Mouse (Mus musculus): ENCODE results near the gene Tcp11l2.

Gene Tcp11l2

DNA sequence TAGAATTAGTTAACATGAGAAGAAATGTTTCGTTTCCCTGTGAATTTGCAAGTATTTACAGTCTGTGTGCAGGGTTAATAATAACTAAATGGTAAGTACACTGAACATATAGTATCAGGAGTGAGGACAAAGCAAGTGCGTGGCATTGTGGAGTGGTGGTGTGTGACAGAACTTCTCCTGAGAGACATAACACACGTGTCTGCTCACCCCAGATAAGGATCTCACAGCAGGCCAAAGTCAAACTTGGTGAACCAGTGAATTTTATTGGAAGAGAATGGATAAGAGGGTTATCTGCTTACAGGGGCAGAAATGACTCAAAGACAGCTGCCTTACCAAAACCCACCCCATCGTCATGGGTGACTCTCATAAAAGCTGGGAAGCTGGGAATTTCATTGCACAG lies 72.5 kb downstream of the Tcp11l2 start:
- no peak for DNase-seq (ENCODE audit: inconsistent age in 2 of 2, low spot score in 1 of 2)

DNA sequence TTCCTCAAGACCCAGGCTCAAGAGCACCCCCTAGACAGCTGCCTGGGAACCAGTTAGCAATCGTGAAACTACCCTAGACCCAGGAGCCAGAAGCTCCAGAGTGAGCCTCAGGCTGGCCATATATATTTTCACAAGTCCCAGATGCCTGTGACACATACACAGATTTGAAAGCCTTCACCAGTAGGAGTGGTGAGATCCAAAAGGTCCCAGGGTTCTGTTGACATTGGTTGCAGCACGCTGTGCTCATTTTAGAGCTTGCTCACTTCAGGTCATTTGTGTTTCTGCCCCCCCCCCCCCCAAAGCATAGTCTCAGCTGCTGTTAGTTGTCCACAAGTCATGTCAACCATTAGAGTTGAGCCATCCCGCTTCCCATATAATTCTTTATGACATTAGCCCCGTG lies 77.6 kb downstream of the Tcp11l2 start:
- DNase-seq (ENCODE audit: inconsistent age in 2 of 2, low spot score in 1 of 2), result no peak

GRCm38 (mm10) chr10:84654731-84655130 lies 78.3 kb downstream of the Tcp11l2 start:
- no peak for DNase-seq (ENCODE audit: inconsistent age in 2 of 2, low spot score in 1 of 2)

GRCm38 (mm10) chr10:84656618-84657017 lies 80.2 kb downstream of the Tcp11l2 start:
- DNase-seq (ENCODE audit: inconsistent age in 2 of 2, low spot score in 1 of 2), result no peak

GRCm38 (mm10) chr10:84657437-84658087 lies 81.1 kb downstream of the Tcp11l2 start:
- DNase-seq (ENCODE audit: inconsistent age in 2 of 2, low spot score in 1 of 2), result no peak

DNA sequence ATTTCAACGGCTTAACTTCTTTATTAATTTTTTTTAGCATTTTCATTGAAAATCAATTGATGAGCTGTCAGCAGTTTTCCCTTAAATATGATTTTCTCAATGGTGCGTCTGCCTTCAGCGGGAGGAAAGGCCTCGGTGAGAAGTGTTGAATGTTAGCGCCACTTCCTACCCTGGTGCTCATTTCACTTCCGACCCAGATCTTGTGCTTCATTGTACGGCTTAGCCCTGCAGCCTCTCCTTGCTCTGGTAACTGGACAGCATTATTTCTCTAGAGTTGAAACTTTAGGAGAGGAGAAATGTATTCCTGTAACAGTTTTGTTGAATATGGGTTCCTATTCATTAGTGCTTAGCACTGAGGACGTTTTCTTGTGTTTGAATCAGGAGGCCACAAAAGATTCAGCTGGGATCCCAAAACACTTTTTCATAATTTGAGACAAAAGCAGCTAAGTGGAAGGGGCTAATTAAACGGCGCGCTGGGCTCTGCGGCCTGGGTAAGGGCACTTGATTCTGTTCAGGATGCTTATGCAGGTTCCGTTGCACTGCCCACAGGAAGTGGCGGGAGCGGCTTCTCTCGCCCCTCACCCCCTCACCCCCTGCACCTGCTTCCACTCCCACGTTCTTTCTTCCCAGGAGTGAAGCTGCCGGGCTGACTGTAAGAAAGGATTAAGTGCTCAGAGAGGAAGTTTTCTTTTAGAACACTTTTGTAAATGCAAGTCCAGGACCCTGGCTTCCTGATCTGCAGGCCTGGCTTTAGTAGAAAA lies 81.8 kb downstream of the Tcp11l2 start:
- no peak for DNase-seq (ENCODE audit: inconsistent age in 2 of 2, low spot score in 1 of 2)

DNA sequence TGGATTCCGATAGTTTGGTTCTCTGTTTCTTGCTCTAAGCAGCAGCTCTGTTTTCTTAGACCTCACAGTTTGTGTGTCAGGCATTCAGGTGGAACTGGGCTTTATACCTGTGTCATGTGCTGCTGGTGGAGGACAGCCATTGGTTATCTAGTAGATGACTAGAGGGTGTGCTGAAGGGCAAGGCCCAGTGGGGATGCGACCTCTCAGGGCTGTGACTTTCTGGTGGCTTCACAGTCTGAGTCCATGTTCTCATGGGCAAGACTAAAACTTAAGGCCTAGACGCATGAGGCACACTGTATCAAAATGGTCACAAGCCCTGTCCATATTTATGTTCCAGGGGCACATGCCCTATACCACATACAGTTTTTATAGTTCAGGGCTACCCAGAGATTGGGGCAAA lies 82.9 kb downstream of the Tcp11l2 start:
- no peak for DNase-seq (ENCODE audit: inconsistent age in 2 of 2, low spot score in 1 of 2)

- no peak for DNase-seq (ENCODE audit: inconsistent age in 2 of 2, low spot score in 1 of 2)
These were observed 85.7 kb downstream of the Tcp11l2 start for GRCm38 (mm10) chr10:84662138-84662537.

Data from adrenal gland, adult (tissue).